Mouse (Mus musculus) stomach, postnatal 0 days (tissue): ENCODE results near the gene Cd3eap. TPM values are rescaled to one million over a fixed set of nuclear protein-coding genes. Genes with fewer than 3 reads are reported as not detected.

Experiments
- ATAC-seq: fragments of 200-750 bp; cut with Nextera tagmentation; 2 replicates; pipeline ENCODE4 v1.8.0; 2017; ENCODE audit not compliant: low FRiP score, low TSS enrichment
- DNase-seq: peaks from one replicate; pipeline ENCODE4 v3.0.0-alpha.2; 2016; ENCODE audit warnings: low spot score
- H3K27ac ChIP-seq: fragments of 300-500 bp; sonication (generic); replicated peaks from 2 replicates; pipeline ENCODE4 v1.5.1; 2014; ENCODE audit warnings: mild to moderate bottlenecking, control low read depth
- H3K27me3 ChIP-seq: fragments of 300-500 bp; sonication (generic); 2 replicates; pipeline ENCODE4 v1.6.1; 2014; ENCODE audit warnings: low read length; ENCODE audit not compliant: control insufficient read depth, insufficient read depth
- H3K36me3 ChIP-seq: fragments of 300-500 bp; sonication (generic); 2 replicates; pipeline ENCODE4 v1.6.1; 2014; ENCODE audit warnings: low read length, mixed read lengths; ENCODE audit not compliant: control insufficient read depth, insufficient read depth
- H3K4me1 ChIP-seq: fragments of 300-500 bp; sonication (generic); replicated peaks from 2 replicates; pipeline ENCODE4 v1.6.1; 2014; ENCODE audit warnings: antibody characterized with exemption; ENCODE audit not compliant: control insufficient read depth, insufficient read depth
- H3K4me2 ChIP-seq: fragments of 300-500 bp; sonication (generic); replicated peaks from 2 replicates; pipeline ENCODE4 v1.6.1; 2014; ENCODE audit warnings: low read depth, mild to moderate bottlenecking, control low read depth, moderate library complexity
- H3K4me3 ChIP-seq: fragments of 300-500 bp; sonication (generic); 2 replicates; pipeline ENCODE4 v1.5.1; 2014; ENCODE audit warnings: low read depth, low read length, control low read depth
- H3K9ac ChIP-seq: fragments of 300-500 bp; sonication (generic); 2 replicates; pipeline ENCODE4 v1.6.1; 2014; ENCODE audit warnings: mild to moderate bottlenecking, low read length, control low read depth, mixed read lengths
- H3K9me3 ChIP-seq: fragments of 300-500 bp; sonication (generic); 2 replicates; pipeline ENCODE4 v1.6.1; 2016; ENCODE audit warnings: low read length; ENCODE audit not compliant: control insufficient read depth
- CTCF ChIP-seq: IDR thresholded peaks from 2 replicates; pipeline ENCODE4 v1.5.1; 2016; ENCODE audit warnings: antibody characterized with exemption, low read depth, mild to moderate bottlenecking, moderate library complexity
- EP300 ChIP-seq: optimal IDR thresholded peaks from 2 replicates; pipeline ENCODE3; 2016; ENCODE audit warnings: antibody characterized with exemption
- WGBS: fragments of 180-500 bp; shearing (Covaris S2); extraction: QIAGEN DNeasy Blood & Tissue Kit; methylation state at CpG from one replicate; pipeline ENCODE4 v1.1.7; 2014; 5-methylcytosine and 5-hydroxymethylcytosine counted together
- polyA plus RNA-seq: library from polyadenylated mRNA; unstranded; fragments of >200 nt; fragmentation: Nextera tagmentation; extraction: Ambion mirVana; gene quantifications from 2 replicates; pipeline ENCODE4 v1.2.1, GENCODE M21; 2015

The Cd3eap gene
- polyA plus RNA-seq = 13.4 and 13.6 TPM in 2 replicates

GRCm38 (mm10) chr7:19359299-19359891 lies at the start of gene Cd3eap, which contains the start of gene Ppp1r13l:
Gene Cd3eap, minus strand, starts transcription at chr7:19359483.
Gene Ppp1r13l, plus strand, starts transcription at chr7:19359749.
- Histone ChIP-seq H3K9ac (peak within 1 kb of the TSS; percentile 73), H3K27me3 (no peaks in the 10 kb centered on the region), H3K4me1 (peaks cover 3% of the 10 kb centered on the region; the same call in 1 of the 2 replicates), H3K4me3 (peak within 1 kb of the TSS; percentile 73), H3K36me3 (peaks cover 2% of the 10 kb centered on the region; the same call in 1 of the 2 replicates), H3K9me3 (no peaks in the 10 kb centered on the region), H3K4me2 (peak within 1 kb of the TSS; percentile 92), H3K27ac (peak within 1 kb of the TSS; percentile 88)
- DNase-seq (peak; percentile 88), ATAC-seq (peak; percentile 56)
- peak; percentile 16 for TF ChIP-seq EP300
- TF ChIP-seq CTCF = no peak
- under 1% methylated on average over 31 of the region's 31 CpGs for WGBS

DNA sequence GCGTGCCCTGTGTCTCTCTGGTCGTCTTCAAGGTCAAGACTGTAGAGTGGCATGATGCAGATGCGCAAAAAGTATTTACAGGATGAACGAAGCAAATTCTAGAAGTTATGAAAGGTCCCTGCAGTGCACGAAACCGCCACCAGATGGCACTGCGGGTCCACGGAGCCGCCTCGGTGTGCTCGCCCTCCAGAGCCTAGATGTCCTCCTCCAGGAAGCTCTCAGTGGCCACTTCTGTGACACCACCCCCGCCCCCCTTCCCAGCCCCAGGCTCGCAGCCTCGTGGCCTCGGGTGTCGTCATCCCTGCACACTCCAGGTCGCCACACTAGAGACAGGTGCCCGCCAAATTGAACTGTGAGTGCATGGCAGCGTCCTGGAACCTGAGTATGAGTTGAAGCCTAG lies 46.1 kb upstream of the Cd3eap start:
- peak overlapping the region; percentile 23; the same call in 1 of the 2 replicates for H3K4me2 ChIP-seq
- no peak overlapping the region for H3K4me3 ChIP-seq
- no peaks in the 10 kb centered on the region; the same call in 1 of the 2 replicates for H3K27me3 ChIP-seq
- H3K36me3 ChIP-seq = no peaks in the 10 kb centered on the region
- peak; percentile 87 for DNase-seq
- H3K27ac ChIP-seq = no peak overlapping the region
- peak; percentile 43 for ATAC-seq
- no peaks in the 10 kb centered on the region for H3K4me1 ChIP-seq
- no peak overlapping the region for H3K9ac ChIP-seq
- H3K9me3 ChIP-seq = no peaks in the 10 kb centered on the region
- WGBS = 3% methylated on average over 19 of the region's 19 CpGs
- TF ChIP-seq EP300 = no peak
- TF ChIP-seq CTCF = peak; percentile 97

GRCm38 (mm10) chr7:19404476-19404875 lies 45.2 kb upstream of the Cd3eap start, which contains the start of gene Ckm:
Gene Ckm, plus strand, starts transcription at chr7:19404776.
- no peak for DNase-seq
- no peaks in the 10 kb centered on the region for H3K4me1 ChIP-seq
- no peaks in the 10 kb centered on the region for H3K9me3 ChIP-seq
- 47% methylated on average over 7 of the region's 7 CpGs for WGBS
- H3K4me3 ChIP-seq = peak within 1 kb of the TSS; percentile 53
- ATAC-seq = no peak
- H3K36me3 ChIP-seq = no peaks in the 10 kb centered on the region
- H3K9ac ChIP-seq = peak within 1 kb of the TSS; percentile 62
- peak within 1 kb of the TSS; percentile 95 for H3K4me2 ChIP-seq
- TF ChIP-seq EP300 = no peak
- no peak for TF ChIP-seq CTCF
- H3K27me3 ChIP-seq = no peaks in the 10 kb centered on the region; the same call in 1 of the 2 replicates
- H3K27ac ChIP-seq = no peak within 1 kb of the TSS

GRCm38 (mm10) chr7:19403731-19404296 lies 44.5 kb upstream of the Cd3eap start, which contains the start of gene Klc3:
Gene Klc3, minus strand, starts transcription at chr7:19404104.
- peak; percentile 84 for ATAC-seq
- WGBS = under 1% methylated on average over 56 of the region's 62 CpGs
- Histone ChIP-seq H3K27me3 (no peaks in the 10 kb centered on the region; the same call in 1 of the 2 replicates), H3K9ac (peak within 1 kb of the TSS; percentile 62), H3K4me3 (peak within 1 kb of the TSS; percentile 53), H3K27ac (no peak within 1 kb of the TSS), H3K4me1 (no peaks in the 10 kb centered on the region), H3K36me3 (no peaks in the 10 kb centered on the region), H3K4me2 (peak within 1 kb of the TSS; percentile 95), H3K9me3 (no peaks in the 10 kb centered on the region)
- peak; percentile 92 for DNase-seq
- no peak for TF ChIP-seq CTCF
- no peak for TF ChIP-seq EP300

DNA sequence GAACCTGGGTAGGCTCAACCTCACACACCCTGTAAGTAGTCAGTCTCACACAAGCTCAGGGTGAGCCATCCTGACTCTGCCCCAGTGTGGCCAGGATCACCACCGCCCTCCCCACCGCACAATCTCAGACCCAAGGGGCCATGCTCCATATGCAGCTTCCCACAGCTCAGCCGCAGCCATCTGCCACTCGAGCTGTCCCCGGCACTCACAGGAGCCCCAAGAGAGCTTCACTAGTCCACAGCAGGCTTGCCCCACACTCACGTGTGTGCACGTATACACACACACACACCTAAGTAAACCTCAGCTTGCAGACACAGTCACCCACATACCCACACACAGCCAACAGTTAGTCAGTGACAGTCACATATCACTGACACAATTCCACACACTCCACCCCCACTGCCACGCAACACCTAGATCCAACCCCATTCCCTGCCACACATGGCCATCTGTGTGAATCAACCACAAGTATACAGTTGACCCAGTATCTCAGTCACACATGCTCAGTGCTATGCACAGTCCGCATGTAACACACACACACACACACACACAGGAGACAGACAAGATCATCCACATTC lies 43.3 kb upstream of the Cd3eap start:
- Histone ChIP-seq H3K9me3 (no peaks in the 10 kb centered on the region), H3K4me2 (no peak overlapping the region), H3K36me3 (no peaks in the 10 kb centered on the region), H3K27me3 (no peaks in the 10 kb centered on the region; the same call in 1 of the 2 replicates), H3K9ac (no peak overlapping the region), H3K27ac (no peak overlapping the region), H3K4me1 (no peaks in the 10 kb centered on the region), H3K4me3 (no peak overlapping the region)
- ATAC-seq = no peak
- DNase-seq = no peak
- TF ChIP-seq EP300 = no peak
- TF ChIP-seq CTCF = no peak
- 80% methylated on average over 9 of the region's 9 CpGs for WGBS
